In the genomic region with DNA sequence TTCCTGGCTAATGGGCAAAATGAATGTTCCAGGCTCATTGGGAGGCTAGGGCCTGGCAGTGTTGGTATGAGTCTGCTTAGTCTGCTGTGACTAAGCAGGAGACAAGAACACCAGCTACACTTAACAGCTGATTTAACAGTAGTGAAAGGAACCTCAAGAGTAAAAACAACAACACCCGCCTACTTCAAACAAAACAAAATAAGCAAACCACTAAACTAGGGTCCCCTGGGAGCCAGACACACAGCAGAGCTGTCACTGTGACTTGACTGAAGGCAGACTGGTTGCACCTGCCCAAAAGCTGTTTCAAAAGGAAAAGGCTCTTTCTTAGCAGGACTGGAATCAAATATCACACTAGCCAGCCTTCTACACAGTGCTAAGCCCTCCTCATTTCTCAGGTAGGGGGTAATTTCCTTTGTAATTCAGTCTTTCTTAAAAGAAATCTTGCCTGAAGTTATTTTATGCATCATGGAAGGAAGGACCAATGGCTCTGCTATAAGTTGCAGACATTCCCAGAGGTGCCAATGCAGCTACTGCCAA, we compare ENCODE assay signal across 10 mouse cellular contexts.
DNase-seq lines count a peak whose midpoint lies in the region; ATAC-seq lines count a peak whose summit lies in the region.
"Had no signal": no experiment of that assay in that cellular context is flagged by ENCODE, and none has a peak within 500 bp of the region (broad histone marks: within the 10 kb centered on the region; RNA-seq: fewer than 3 reads in every experiment).

No protein-coding gene starts in this region.

- no peak overlapping the region for H3K9ac ChIP-seq in hindbrain, embryonic 12.5 days
- H3K9ac ChIP-seq in hindbrain, embryonic 14.5 days, result no peak overlapping the region
- H3K9ac ChIP-seq in neural tube, embryonic 13.5 days, result no peak overlapping the region
- H3K9ac ChIP-seq in embryonic facial prominence, embryonic 13.5 days, result no peak overlapping the region
- H3K9ac ChIP-seq: forebrain, embryonic 13.5 days; hindbrain, embryonic 15.5 days had no signal

- DNase-seq in hindbrain, embryonic 14.5 days (ENCODE audit: low spot score), result no peak
- no peak for DNase-seq in neural tube, embryonic 10.5 days (ENCODE audit: extremely low spot score, low spot score)
- DNase-seq in splenic B cell, adult 2 months (ENCODE audit: low read depth, low spot score), result peak; percentile 32
- DNase-seq in left cerebral cortex, postnatal 4 days, result no peak
- no peak for DNase-seq in spleen, postnatal 10 days (ENCODE audit: low spot score in 2 of 2)

- H3K4me3 ChIP-seq in hindbrain, embryonic 12.5 days, result no peak overlapping the region
- H3K4me3 ChIP-seq in hindbrain, embryonic 14.5 days (replicated peaks; ENCODE audit: low read length), result no peak overlapping the region
- no peak overlapping the region for H3K4me3 ChIP-seq in neural tube, embryonic 13.5 days
- H3K4me3 ChIP-seq in embryonic facial prominence, embryonic 13.5 days, result no peak overlapping the region
- H3K4me3 ChIP-seq: forebrain, embryonic 13.5 days; hindbrain, embryonic 15.5 days had no signal

- no peaks in the 10 kb centered on the region for H3K36me3 ChIP-seq in hindbrain, embryonic 12.5 days
- H3K36me3 ChIP-seq in hindbrain, embryonic 14.5 days (replicated peaks; ENCODE audit: control insufficient read depth, insufficient read depth), result no peaks in the 10 kb centered on the region
- H3K36me3 ChIP-seq in neural tube, embryonic 13.5 days, result no peaks in the 10 kb centered on the region
- peaks cover under 1% of the 10 kb centered on the region; the same call in 1 of the 2 replicates for H3K36me3 ChIP-seq in embryonic facial prominence, embryonic 13.5 days
- H3K36me3 ChIP-seq in splenic B cell, adult 2 months (ENCODE audit: control insufficient read depth, insufficient read depth, low read length, poor library complexity, severe bottlenecking), result no peaks in the 10 kb centered on the region
- H3K36me3 ChIP-seq: hindbrain, embryonic 15.5 days had no signal

- 38% methylated on average over 1 of the region's 1 CpGs for WGBS in hindbrain, embryonic 12.5 days
- 38% methylated on average over 1 of the region's 1 CpGs for WGBS in hindbrain, embryonic 14.5 days
- 28% methylated on average over 1 of the region's 1 CpGs for WGBS in neural tube, embryonic 13.5 days
- 57% methylated on average over 1 of the region's 1 CpGs for WGBS in embryonic facial prominence, embryonic 13.5 days

- no peak for ATAC-seq in hindbrain, embryonic 12.5 days (ENCODE audit: low FRiP score)
- no peak for ATAC-seq in hindbrain, embryonic 14.5 days (ENCODE audit: low FRiP score)
- no peak for ATAC-seq in neural tube, embryonic 13.5 days (ENCODE audit: low read depth)
- ATAC-seq in embryonic facial prominence, embryonic 13.5 days (ENCODE audit: insufficient number of reproducible peaks, insufficient read depth, low FRiP score, low TSS enrichment, low read depth), result 0 out of 2 replicates have a peak, but pooled peaks have one; percentile 29
- ATAC-seq: forebrain, embryonic 13.5 days had no signal

- H3K27me3 ChIP-seq in hindbrain, embryonic 12.5 days, result no peaks in the 10 kb centered on the region
- no peaks in the 10 kb centered on the region for H3K27me3 ChIP-seq in hindbrain, embryonic 14.5 days (ENCODE audit: control insufficient read depth, insufficient read depth, low read length)
- H3K27me3 ChIP-seq in neural tube, embryonic 13.5 days, result no peaks in the 10 kb centered on the region
- no peaks in the 10 kb centered on the region for H3K27me3 ChIP-seq in embryonic facial prominence, embryonic 13.5 days
- no peaks in the 10 kb centered on the region for H3K27me3 ChIP-seq in splenic B cell, adult 2 months (ENCODE audit: control insufficient read depth, insufficient read depth, low read length, poor library complexity, severe bottlenecking)
- H3K27me3 ChIP-seq: forebrain, embryonic 13.5 days; hindbrain, embryonic 15.5 days had no signal

- intact Hi-C loops in left cerebral cortex, postnatal 4 days (cut with DNase I), result no loop called here

- H3K4me2 ChIP-seq in hindbrain, embryonic 12.5 days (replicated peaks), result no peak overlapping the region
- H3K4me2 ChIP-seq in hindbrain, embryonic 14.5 days (replicated peaks), result no peak overlapping the region
- no peak overlapping the region for H3K4me2 ChIP-seq in neural tube, embryonic 13.5 days
- H3K4me2 ChIP-seq in embryonic facial prominence, embryonic 13.5 days, result no peak overlapping the region
- H3K4me2 ChIP-seq: forebrain, embryonic 13.5 days; hindbrain, embryonic 15.5 days had no signal

- H3K27ac ChIP-seq in hindbrain, embryonic 12.5 days, result 0 out of 2 replicates have a peak overlapping the region, but pooled peaks have one; percentile 1
- no peak overlapping the region for H3K27ac ChIP-seq in hindbrain, embryonic 14.5 days
- 0 out of 2 replicates have a peak overlapping the region, but pooled peaks have one; percentile 19 for H3K27ac ChIP-seq in neural tube, embryonic 13.5 days (replicated peaks)
- no peak overlapping the region; the same call in 1 of the 2 replicates for H3K27ac ChIP-seq in embryonic facial prominence, embryonic 13.5 days
- H3K27ac ChIP-seq: forebrain, embryonic 13.5 days; hindbrain, embryonic 15.5 days had no signal

- no peaks in the 10 kb centered on the region for H3K9me3 ChIP-seq in hindbrain, embryonic 12.5 days (replicated peaks)
- H3K9me3 ChIP-seq in hindbrain, embryonic 14.5 days (ENCODE audit: control insufficient read depth, low read length), result no peaks in the 10 kb centered on the region
- no peaks in the 10 kb centered on the region for H3K9me3 ChIP-seq in neural tube, embryonic 13.5 days
- H3K9me3 ChIP-seq in embryonic facial prominence, embryonic 13.5 days, result no peaks in the 10 kb centered on the region
- H3K9me3 ChIP-seq: forebrain, embryonic 13.5 days; hindbrain, embryonic 15.5 days had no signal

- peaks cover 23% of the 10 kb centered on the region for H3K4me1 ChIP-seq in hindbrain, embryonic 12.5 days
- peaks cover 9% of the 10 kb centered on the region for H3K4me1 ChIP-seq in hindbrain, embryonic 14.5 days (replicated peaks; ENCODE audit: control insufficient read depth, insufficient read depth, low read length)
- H3K4me1 ChIP-seq in neural tube, embryonic 13.5 days (replicated peaks), result peaks cover 49% of the 10 kb centered on the region
- peaks cover 27% of the 10 kb centered on the region for H3K4me1 ChIP-seq in embryonic facial prominence, embryonic 13.5 days

Comparison
In these comparisons a context has a peak if more than half of its experiments do, and no peak if none do; other contexts are left out.
1. H3K27ac ChIP-seq: peak in hindbrain, embryonic 12.5 days (single experiment) and neural tube, embryonic 13.5 days (single experiment); none in hindbrain, embryonic 14.5 days (single experiment) and embryonic facial prominence, embryonic 13.5 days (single experiment).